Mouse (Mus musculus) intestine, embryonic 16.5 days (tissue): ENCODE measurements at regions not wholly inside any gene's neighbourhood (a gene's known extent, or its start where the extent isn't known, plus 50 kb on each side); places are given as distances from the start of the nearest gene placed in this dataset.
A peak's percentile ranks its signal among the peaks of the same experiment; 100 is the strongest.

Experiments
- ATAC-seq: fragments of 200-750 bp; cut with Nextera tagmentation; 2 replicates; pipeline ENCODE4 v1.8.0; 2017; ENCODE audit warnings: moderate TSS enrichment, moderate library complexity
- H3K27ac ChIP-seq: fragments of 300-500 bp; sonication (generic); 2 replicates; pipeline ENCODE4 v1.5.1; 2014; ENCODE audit warnings: mild to moderate bottlenecking, low read length
- H3K27me3 ChIP-seq: fragments of 300-500 bp; sonication (generic); replicated peaks from 2 replicates; pipeline ENCODE4 v1.6.1; 2014; ENCODE audit warnings: low read length, control low read depth, mixed read lengths; ENCODE audit not compliant: control insufficient read depth, insufficient read depth
- H3K36me3 ChIP-seq: fragments of 300-500 bp; sonication (generic); 2 replicates; pipeline ENCODE4 v1.6.1; 2014; ENCODE audit warnings: low read length, control low read depth; ENCODE audit not compliant: control insufficient read depth, insufficient read depth
- H3K4me1 ChIP-seq: fragments of 300-500 bp; sonication (generic); 2 replicates; pipeline ENCODE4 v1.6.1; 2014; ENCODE audit warnings: low read length, control low read depth, mixed read lengths; ENCODE audit not compliant: control insufficient read depth, insufficient read depth
- H3K4me2 ChIP-seq: fragments of 300-500 bp; sonication (generic); 2 replicates; pipeline ENCODE4 v1.6.1; 2014; ENCODE audit warnings: low read depth, low read length, control low read depth
- H3K4me3 ChIP-seq: fragments of 300-500 bp; sonication (generic); 2 replicates; pipeline ENCODE4 v1.5.1; 2014; ENCODE audit warnings: mild to moderate bottlenecking, low read length
- H3K9ac ChIP-seq: fragments of 300-500 bp; sonication (generic); 2 replicates; pipeline ENCODE4 v1.6.1; 2014; ENCODE audit warnings: low read depth, low read length
- H3K9me3 ChIP-seq: fragments of 300-500 bp; sonication (generic); 2 replicates; pipeline ENCODE4 v1.6.1; 2016; ENCODE audit warnings: low read length, control low read depth; ENCODE audit not compliant: control insufficient read depth
- WGBS: fragments of 180-500 bp; shearing (Covaris S2); extraction: QIAGEN DNeasy Blood & Tissue Kit; methylation state at CpG from one replicate; pipeline ENCODE4 v1.1.7; 2014; 5-methylcytosine and 5-hydroxymethylcytosine counted together

DNA sequence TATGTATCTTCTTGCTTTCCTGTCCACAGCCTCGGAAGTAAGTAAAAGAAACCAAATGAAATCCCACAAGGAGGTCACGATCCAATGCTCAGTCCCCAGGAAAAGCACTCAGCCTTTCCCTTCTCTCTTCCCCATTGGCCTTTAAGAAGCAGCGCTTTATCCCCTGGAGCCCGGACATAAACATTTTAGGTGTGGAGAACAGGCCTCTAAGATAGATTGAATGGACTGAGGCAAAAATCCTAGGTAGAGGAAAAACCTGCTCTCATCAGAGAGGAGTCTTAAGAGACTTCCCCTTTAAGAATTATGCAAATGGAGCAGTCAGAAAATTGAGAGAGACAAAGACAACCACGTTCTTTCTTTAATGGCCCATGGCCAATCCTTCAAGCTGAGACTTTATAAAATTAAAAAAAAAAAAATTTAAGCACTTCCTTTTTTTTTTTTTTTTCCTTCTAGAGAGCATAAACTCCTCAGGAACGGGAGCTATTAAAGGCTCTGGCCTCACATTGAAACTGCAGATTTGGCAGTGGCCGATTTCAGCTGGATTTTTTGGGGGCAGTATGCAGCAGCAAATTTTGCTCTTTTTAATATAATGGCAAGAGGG lies 1020.5 kb downstream of the 9330182O14Rik start:
- Histone ChIP-seq H3K4me3 (peak overlapping the region; percentile 3; the same call in 1 of the 2 replicates), H3K36me3 (no peaks in the 10 kb centered on the region), H3K4me1 (peaks cover 10% of the 10 kb centered on the region; the same call in 1 of the 2 replicates), H3K9ac (no peak overlapping the region), H3K27me3 (no peaks in the 10 kb centered on the region), H3K9me3 (no peaks in the 10 kb centered on the region), H3K27ac (peak overlapping the region; percentile 58), H3K4me2 (peak overlapping the region; percentile 9)
- 34% methylated on average over 7 of the region's 7 CpGs for WGBS
- no peak; the same call in 1 of the 2 replicates for ATAC-seq

DNA sequence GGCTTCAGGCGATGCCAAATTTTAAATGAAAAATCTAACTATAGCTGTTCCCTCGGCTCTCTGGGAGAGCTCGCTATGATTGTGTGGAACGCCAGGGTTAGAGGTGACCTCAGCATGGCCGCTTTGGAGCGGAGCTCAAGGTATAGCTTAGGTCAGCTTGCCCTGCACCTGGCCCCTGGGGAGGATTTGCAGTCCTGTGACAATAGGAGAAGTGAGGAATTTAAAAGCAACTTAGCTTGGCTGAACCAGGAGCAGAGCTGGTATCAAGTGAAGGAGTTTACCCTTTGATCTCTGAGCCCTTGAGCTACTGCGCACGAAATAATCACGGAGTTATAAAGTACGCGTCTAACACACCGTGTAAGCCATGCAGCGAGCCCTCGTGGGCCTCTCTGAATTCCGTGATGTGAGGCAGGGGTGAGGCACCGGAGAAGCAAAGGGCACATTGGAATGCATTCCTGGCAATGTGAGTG lies 1021.0 kb downstream of the 9330182O14Rik start:
- WGBS = 8% methylated on average over 16 of the region's 16 CpGs
- Histone ChIP-seq H3K4me2 (peak overlapping the region; percentile 9), H3K27ac (peak overlapping the region; percentile 58), H3K4me3 (peak overlapping the region; percentile 3), H3K4me1 (peaks cover 10% of the 10 kb centered on the region; the same call in 1 of the 2 replicates), H3K9me3 (no peaks in the 10 kb centered on the region), H3K27me3 (no peaks in the 10 kb centered on the region), H3K36me3 (no peaks in the 10 kb centered on the region), H3K9ac (no peak overlapping the region)
- peak; percentile 98 for ATAC-seq

- Histone ChIP-seq H3K9ac (no peak overlapping the region), H3K36me3 (no peaks in the 10 kb centered on the region), H3K27ac (no peak overlapping the region), H3K27me3 (no peaks in the 10 kb centered on the region), H3K4me3 (no peak overlapping the region), H3K4me2 (no peak overlapping the region), H3K4me1 (peaks cover 10% of the 10 kb centered on the region; the same call in 1 of the 2 replicates), H3K9me3 (no peaks in the 10 kb centered on the region)
- no peak for ATAC-seq
Measured at GRCm38 (mm10) chr15:41157802-41158201, 1023.6 kb downstream of the 9330182O14Rik start.

DNA sequence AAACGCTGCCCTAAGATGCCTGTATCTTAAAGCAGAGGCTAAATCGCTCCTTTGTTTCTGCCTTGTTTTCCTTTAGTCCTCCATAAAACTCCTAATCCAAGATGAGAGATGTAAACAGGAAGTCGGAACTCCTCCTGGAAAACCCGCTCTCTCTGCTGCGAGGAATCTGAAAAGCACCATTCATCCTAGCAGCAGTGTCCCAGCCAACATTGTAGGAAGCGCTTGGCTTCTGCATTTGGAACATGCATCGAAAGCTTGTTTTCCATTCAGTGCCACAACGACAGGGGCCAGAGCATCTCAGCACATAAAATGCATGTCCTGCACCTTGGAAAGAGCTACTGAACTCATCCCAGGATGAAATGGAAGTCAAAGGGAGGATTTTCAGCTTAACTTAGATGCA lies 1028.1 kb downstream of the 9330182O14Rik start:
- Histone ChIP-seq H3K27ac (0 out of 2 replicates have a peak overlapping the region, but pooled peaks have one; percentile 21), H3K27me3 (no peaks in the 10 kb centered on the region), H3K9me3 (no peaks in the 10 kb centered on the region), H3K36me3 (no peaks in the 10 kb centered on the region), H3K9ac (no peak overlapping the region), H3K4me2 (peak overlapping the region; percentile 30; the same call in 1 of the 2 replicates), H3K4me3 (no peak overlapping the region), H3K4me1 (no peaks in the 10 kb centered on the region)
- ATAC-seq = no peak
- WGBS = 30% methylated on average over 8 of the region's 8 CpGs

- Histone ChIP-seq H3K9me3 (no peaks in the 10 kb centered on the region), H3K36me3 (no peaks in the 10 kb centered on the region), H3K4me1 (no peaks in the 10 kb centered on the region), H3K4me3 (no peak overlapping the region), H3K4me2 (no peak overlapping the region), H3K9ac (no peak overlapping the region), H3K27me3 (no peaks in the 10 kb centered on the region), H3K27ac (no peak overlapping the region)
- no peak for ATAC-seq
- 4% methylated on average over 8 of the region's 8 CpGs for WGBS
Measured at GRCm38 (mm10) chr15:41162793-41163192, 1028.6 kb downstream of the 9330182O14Rik start.

DNA sequence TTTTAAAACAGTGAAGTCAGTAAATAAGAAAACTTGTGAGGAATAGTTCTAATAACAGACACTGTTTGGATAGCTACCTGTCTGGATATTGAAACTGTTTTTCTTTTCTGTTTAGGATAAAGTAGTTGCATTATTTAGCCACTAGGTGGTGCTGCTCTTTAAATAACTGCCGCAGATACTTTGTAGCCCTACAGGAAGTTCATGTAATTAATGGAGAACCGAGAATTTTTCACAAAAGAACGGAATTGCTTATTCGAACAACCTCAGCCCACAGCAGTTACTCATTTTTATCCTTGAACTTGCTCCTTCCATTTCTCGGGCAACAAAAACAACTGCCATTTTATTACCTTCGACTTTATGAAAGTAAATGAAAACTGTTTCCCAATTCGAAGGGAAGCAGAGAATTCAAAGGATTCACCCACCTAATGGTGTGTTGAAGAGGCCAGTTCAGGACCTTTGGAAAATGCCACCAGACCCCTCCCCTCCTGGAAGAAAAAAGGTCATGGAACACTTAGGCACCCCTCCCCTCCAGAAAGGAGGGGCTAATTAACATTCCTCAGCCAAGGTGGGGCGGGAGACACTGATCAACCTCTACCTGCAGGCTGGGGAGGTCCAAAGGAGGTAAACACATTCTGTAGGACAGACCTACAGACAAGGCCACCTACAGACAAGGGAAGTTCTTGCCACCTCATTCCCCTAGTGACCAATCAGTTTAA lies 1029.6 kb downstream of the 9330182O14Rik start:
- peak; percentile 89 for ATAC-seq
- H3K27ac ChIP-seq = peak overlapping the region; percentile 13; the same call in 1 of the 2 replicates
- H3K36me3 ChIP-seq = no peaks in the 10 kb centered on the region
- H3K27me3 ChIP-seq = no peaks in the 10 kb centered on the region
- H3K4me3 ChIP-seq = peak overlapping the region; percentile 39
- no peaks in the 10 kb centered on the region for H3K9me3 ChIP-seq
- peak overlapping the region; percentile 33 for H3K4me2 ChIP-seq
- no peaks in the 10 kb centered on the region for H3K4me1 ChIP-seq
- H3K9ac ChIP-seq = 0 out of 2 replicates have a peak overlapping the region, but pooled peaks have one; percentile 6
- WGBS = 15% methylated on average over 8 of the region's 8 CpGs

DNA sequence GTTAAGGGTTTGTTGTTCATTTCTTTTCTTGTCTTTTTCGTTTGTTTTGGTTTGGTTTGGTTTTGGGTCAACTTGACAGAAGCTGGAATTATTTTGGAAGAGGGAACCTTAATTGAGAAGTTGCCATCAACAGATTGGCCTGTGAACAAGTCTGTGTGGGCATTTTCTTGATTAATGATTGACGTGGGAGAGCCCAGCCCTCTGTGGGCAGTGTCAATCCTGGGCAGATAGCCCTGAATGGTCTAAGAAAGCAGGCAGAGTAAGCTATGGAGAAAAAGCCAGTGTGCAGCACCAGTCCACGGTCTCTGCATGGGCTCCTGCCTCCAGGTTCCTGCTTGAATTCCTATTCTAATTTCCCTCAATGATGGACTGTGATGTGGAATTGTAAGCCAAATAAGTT lies 1031.4 kb downstream of the 9330182O14Rik start:
- Histone ChIP-seq H3K4me2 (no peak overlapping the region), H3K4me3 (no peak overlapping the region), H3K27ac (no peak overlapping the region), H3K9ac (no peak overlapping the region), H3K27me3 (no peaks in the 10 kb centered on the region), H3K4me1 (no peaks in the 10 kb centered on the region), H3K36me3 (no peaks in the 10 kb centered on the region), H3K9me3 (no peaks in the 10 kb centered on the region)
- ATAC-seq = no peak
- WGBS = 75% methylated on average over 3 of the region's 3 CpGs

GRCm38 (mm10) chr15:41190792-41191191 lies 1056.6 kb downstream of the 9330182O14Rik start:
- Histone ChIP-seq H3K4me1 (no peaks in the 10 kb centered on the region), H3K27me3 (no peaks in the 10 kb centered on the region), H3K9me3 (no peaks in the 10 kb centered on the region), H3K4me3 (no peak overlapping the region), H3K27ac (no peak overlapping the region), H3K9ac (no peak overlapping the region), H3K36me3 (no peaks in the 10 kb centered on the region), H3K4me2 (no peak overlapping the region)
- WGBS = 82% methylated on average over 4 of the region's 5 CpGs
- no peak for ATAC-seq

GRCm38 (mm10) chr15:41193240-41193639 lies 1059.1 kb downstream of the 9330182O14Rik start:
- 27% methylated on average over 3 of the region's 3 CpGs for WGBS
- Histone ChIP-seq H3K27ac (no peak overlapping the region), H3K36me3 (no peaks in the 10 kb centered on the region), H3K9ac (no peak overlapping the region), H3K4me3 (no peak overlapping the region), H3K27me3 (no peaks in the 10 kb centered on the region), H3K4me2 (no peak overlapping the region), H3K4me1 (no peaks in the 10 kb centered on the region), H3K9me3 (no peaks in the 10 kb centered on the region)
- ATAC-seq = no peak
